Mouse (Mus musculus): ENCODE results near the gene Spa17. TPM values are rescaled to one million over a fixed set of nuclear protein-coding genes. Genes with fewer than 3 reads are reported as not detected.

Gene Spa17
- polyA plus RNA-seq, 1 experiment from 2014 or later = 2.8 TPM

DNA sequence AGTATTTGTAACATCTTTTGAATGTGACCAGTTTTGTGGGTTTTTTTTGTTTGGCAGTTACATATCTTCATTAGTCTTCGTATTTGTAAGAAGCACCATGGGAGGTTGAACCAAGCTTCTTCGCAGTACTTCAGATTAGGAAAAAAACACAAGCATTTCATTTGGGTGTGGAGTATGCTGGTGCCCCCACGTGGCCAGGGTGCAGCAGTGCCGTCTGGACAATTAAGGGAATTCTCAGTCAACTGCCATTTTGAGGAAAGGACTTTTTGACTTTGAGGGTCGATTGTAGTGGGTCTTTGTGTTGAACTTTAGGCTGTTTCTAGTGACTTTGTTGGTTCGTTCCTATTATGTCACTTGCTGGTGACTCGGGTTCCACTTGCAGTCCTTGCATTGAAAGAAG, 22.8 kb upstream of the Spa17 start:
- Histone ChIP-seq H3K9ac (no peak overlapping the region), H3K27me3 (no peaks in the 10 kb centered on the region), H3K4me2 (no peak overlapping the region), H3K27ac (no peak overlapping the region), H3K4me3 (replicated peaks) (no peak overlapping the region), H3K9me3 (replicated peaks) (no peaks in the 10 kb centered on the region), H3K36me3 (no peaks in the 10 kb centered on the region), H3K4me1 (replicated peaks) (no peaks in the 10 kb centered on the region)
- WGBS (ENCODE audit: insufficient replicate concordance) = 13% methylated on average over 7 of the region's 7 CpGs
- DNase-seq = peak; percentile 19
- ATAC-seq (ENCODE audit: low read depth) = no peak

DNA sequence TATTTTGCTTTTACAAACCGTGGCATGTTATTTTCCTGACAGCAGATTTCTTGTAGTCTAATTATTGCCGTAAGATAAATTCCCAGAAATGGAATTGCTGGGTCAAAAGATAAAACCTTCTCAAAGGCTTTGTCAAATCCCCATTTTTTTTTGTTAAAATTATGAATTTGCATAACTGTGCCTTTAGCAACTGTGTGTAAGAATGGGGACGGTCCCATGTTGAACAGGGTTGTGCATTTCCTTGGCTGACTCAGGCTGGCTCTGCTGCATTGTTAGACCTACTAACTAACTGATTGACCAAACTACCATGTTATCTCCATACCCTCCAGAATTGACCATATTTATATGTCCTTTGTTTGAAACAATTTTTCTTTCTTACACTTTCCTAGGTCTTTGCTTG, 20.7 kb upstream of the Spa17 start:
- no peaks in the 10 kb centered on the region for H3K4me1 ChIP-seq (replicated peaks)
- H3K9me3 ChIP-seq (replicated peaks) = no peaks in the 10 kb centered on the region
- H3K9ac ChIP-seq = no peak overlapping the region
- WGBS (ENCODE audit: insufficient replicate concordance) = 79% methylated on average over 3 of the region's 3 CpGs
- no peaks in the 10 kb centered on the region for H3K27me3 ChIP-seq
- no peak overlapping the region for H3K4me2 ChIP-seq
- no peak for DNase-seq
- no peak for ATAC-seq (ENCODE audit: low read depth)
- H3K36me3 ChIP-seq = no peaks in the 10 kb centered on the region
- no peak overlapping the region for H3K4me3 ChIP-seq (replicated peaks)
- no peak overlapping the region for H3K27ac ChIP-seq

DNA sequence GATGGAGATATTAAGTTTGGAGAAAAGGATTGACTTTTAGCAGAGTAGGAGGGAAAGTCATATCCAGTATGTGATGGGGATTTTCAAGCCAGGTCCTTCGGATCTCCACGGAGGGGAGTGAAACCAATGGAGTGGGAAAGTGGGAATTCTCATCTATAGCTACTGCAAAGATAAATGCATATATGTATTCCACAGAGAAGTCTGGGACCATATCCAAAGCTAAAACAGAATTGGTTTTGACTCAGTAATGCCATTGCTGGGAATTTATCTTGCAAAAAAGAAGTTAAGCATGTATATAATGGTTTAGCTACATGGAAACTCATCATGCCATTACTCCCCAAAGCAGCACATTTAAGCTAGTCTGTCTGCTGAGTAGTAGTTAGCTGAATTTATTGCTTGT, 18.8 kb upstream of the Spa17 start:
- Histone ChIP-seq H3K4me1 (replicated peaks) (no peaks in the 10 kb centered on the region), H3K9ac (no peak overlapping the region), H3K4me2 (no peak overlapping the region), H3K36me3 (no peaks in the 10 kb centered on the region), H3K27me3 (no peaks in the 10 kb centered on the region), H3K4me3 (replicated peaks) (no peak overlapping the region), H3K9me3 (replicated peaks) (no peaks in the 10 kb centered on the region), H3K27ac (no peak overlapping the region)
- DNase-seq = no peak
- ATAC-seq (ENCODE audit: low read depth) = no peak
- WGBS (ENCODE audit: insufficient replicate concordance) = 81% methylated on average over 2 of the region's 2 CpGs

DNA sequence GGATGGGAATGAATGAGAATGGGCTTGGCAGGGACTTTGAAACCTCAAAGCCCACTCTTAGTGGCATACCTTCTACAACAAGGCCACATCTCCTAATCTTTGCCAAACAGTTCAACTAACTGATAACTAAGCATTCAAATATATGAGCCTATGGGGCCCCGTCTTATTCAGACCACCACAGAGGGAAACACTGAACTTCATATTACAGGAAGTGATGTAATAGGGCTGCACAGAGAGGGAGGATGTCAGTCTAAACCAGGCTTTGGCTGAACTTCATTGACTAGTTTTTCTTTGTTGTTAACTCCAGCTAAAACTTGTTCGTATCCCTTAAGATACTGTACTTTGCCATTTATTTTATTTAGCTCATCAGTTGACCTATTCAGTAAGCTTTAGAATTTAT, 16.4 kb upstream of the Spa17 start:
- WGBS (ENCODE audit: insufficient replicate concordance) = 55% methylated on average over 2 of the region's 2 CpGs
- Histone ChIP-seq H3K27ac (no peak overlapping the region), H3K9me3 (replicated peaks) (no peaks in the 10 kb centered on the region), H3K36me3 (no peaks in the 10 kb centered on the region), H3K27me3 (no peaks in the 10 kb centered on the region), H3K4me2 (no peak overlapping the region), H3K9ac (no peak overlapping the region), H3K4me3 (replicated peaks) (no peak overlapping the region), H3K4me1 (replicated peaks) (peaks cover 3% of the 10 kb centered on the region; the same call in 1 of the 2 replicates)
- DNase-seq = no peak
- ATAC-seq (ENCODE audit: low read depth) = no peak

DNA sequence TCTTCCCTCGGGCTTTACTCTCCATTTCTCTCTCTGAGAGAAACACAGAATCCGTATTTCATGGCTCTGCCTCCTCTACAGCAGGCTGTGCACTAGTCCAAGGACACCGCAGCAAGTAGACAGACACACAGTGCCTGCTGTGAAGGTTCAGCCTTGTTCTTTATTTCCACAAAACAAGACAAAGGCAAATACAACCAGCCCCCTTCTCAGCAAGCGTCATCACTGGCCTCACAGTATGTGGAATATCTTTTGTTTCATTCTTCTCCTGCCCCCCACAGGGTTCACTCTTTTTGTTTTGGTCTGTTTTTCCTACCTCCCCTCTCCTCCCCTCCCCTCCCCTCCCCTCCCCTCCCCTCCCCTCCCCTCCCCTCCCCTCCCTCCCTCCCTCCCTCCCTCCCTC, 15.1 kb upstream of the Spa17 start:
- H3K27ac ChIP-seq = no peak overlapping the region
- no peak for DNase-seq
- H3K9ac ChIP-seq = no peak overlapping the region
- no peak overlapping the region for H3K4me2 ChIP-seq
- WGBS (ENCODE audit: insufficient replicate concordance) = 62% methylated on average over 4 of the region's 4 CpGs
- no peaks in the 10 kb centered on the region for H3K36me3 ChIP-seq
- H3K4me1 ChIP-seq (replicated peaks) = peaks cover 3% of the 10 kb centered on the region; the same call in 1 of the 2 replicates
- H3K9me3 ChIP-seq (replicated peaks) = no peaks in the 10 kb centered on the region
- ATAC-seq (ENCODE audit: low read depth) = no peak
- H3K4me3 ChIP-seq (replicated peaks) = no peak overlapping the region
- no peaks in the 10 kb centered on the region for H3K27me3 ChIP-seq

DNA sequence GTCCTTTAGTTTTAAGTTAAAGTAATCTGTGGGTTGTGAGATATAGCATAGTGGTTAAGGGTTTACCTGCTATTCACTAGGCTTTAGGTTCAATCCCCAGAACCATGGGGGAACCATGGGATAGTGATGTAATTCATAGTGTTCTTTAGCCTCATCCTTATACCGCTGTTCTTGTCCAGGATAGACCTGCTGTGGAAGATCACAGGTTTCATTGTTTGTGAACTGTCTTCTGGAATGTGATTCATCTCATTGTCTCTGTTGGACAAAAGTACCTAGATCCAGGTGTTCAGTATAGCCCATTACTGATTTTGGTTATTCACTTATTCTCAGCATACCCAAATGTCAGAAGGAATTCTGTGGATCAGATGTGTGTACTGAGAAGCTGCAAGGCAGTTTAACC, 13.7 kb upstream of the Spa17 start:
- H3K4me1 ChIP-seq (replicated peaks) = peaks cover 3% of the 10 kb centered on the region; the same call in 1 of the 2 replicates
- WGBS (ENCODE audit: insufficient replicate concordance) = 84% methylated on average over 1 of the region's 1 CpGs
- no peaks in the 10 kb centered on the region for H3K36me3 ChIP-seq
- H3K9ac ChIP-seq = no peak overlapping the region
- H3K4me3 ChIP-seq (replicated peaks) = no peak overlapping the region
- no peaks in the 10 kb centered on the region for H3K9me3 ChIP-seq (replicated peaks)
- no peaks in the 10 kb centered on the region for H3K27me3 ChIP-seq
- H3K27ac ChIP-seq = no peak overlapping the region
- H3K4me2 ChIP-seq = no peak overlapping the region
- DNase-seq (no peak), ATAC-seq (ENCODE audit: low read depth) (no peak)

DNA sequence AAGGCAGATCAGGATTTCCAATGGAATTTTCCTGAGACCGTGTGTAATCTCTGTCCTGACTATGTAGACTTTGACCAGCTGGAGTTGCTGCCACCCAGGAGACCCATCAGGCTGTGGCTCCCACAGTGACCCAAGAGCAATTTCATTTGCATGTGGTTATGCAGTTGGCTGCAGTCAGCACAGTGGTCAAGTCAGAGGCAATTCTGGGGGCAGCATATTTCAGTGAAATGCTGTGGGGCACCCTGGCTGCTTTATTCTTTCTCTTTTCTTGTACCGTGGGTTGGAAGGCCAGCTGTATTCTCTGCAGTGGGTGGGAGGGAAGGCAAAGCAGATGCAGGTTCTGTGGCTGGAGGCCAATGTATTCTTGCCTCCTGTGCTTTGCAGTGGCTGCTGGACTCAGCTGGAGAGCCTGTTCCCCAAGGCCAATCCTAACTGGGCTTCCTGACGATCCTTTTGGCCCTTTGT, 12.6 kb upstream of the Spa17 start:
- WGBS (ENCODE audit: insufficient replicate concordance) = 41% methylated on average over 3 of the region's 3 CpGs
- ATAC-seq (ENCODE audit: low read depth) = 0 out of 2 replicates have a peak, but pooled peaks have one; percentile 45

DNA sequence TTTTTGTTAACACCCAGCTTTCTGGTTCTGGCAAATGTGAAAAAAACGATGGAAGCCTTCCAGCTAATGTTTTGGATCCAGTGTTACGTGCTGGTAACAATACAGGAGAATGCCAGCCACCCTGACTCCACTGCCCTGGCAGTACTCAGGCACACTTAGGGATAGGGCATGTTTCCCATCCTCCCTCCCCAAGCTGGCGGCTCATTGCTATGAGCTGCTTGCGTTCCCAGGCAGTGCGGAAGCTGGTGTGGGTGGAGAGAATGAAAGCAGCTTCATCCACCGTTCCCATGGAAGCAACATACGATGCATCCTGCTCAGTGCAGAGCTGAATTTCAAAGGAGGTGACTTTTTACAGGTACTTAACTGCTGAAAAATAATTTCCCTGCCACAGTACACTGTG, 12.1 kb upstream of the Spa17 start:
- H3K27me3 ChIP-seq = no peaks in the 10 kb centered on the region
- peaks cover 3% of the 10 kb centered on the region; the same call in 1 of the 2 replicates for H3K4me1 ChIP-seq (replicated peaks)
- DNase-seq (no peak), ATAC-seq (ENCODE audit: low read depth) (no peak)
- WGBS (ENCODE audit: insufficient replicate concordance) = 61% methylated on average over 7 of the region's 7 CpGs
- H3K9ac ChIP-seq = no peak overlapping the region
- H3K4me3 ChIP-seq (replicated peaks) = no peak overlapping the region
- H3K9me3 ChIP-seq (replicated peaks) = no peaks in the 10 kb centered on the region
- no peak overlapping the region for H3K4me2 ChIP-seq
- H3K36me3 ChIP-seq = no peaks in the 10 kb centered on the region
- no peak overlapping the region for H3K27ac ChIP-seq

More for the DNA sequence above, 12.6 kb upstream of the Spa17 start:
- Histone ChIP-seq H3K27ac (no peak overlapping the region), H3K27me3 (no peaks in the 10 kb centered on the region), H3K9ac (no peak overlapping the region), H3K9me3 (replicated peaks) (no peaks in the 10 kb centered on the region), H3K4me2 (no peak overlapping the region), H3K4me3 (replicated peaks) (no peak overlapping the region), H3K4me1 (replicated peaks) (peaks cover 3% of the 10 kb centered on the region; the same call in 1 of the 2 replicates), H3K36me3 (no peaks in the 10 kb centered on the region)
- DNase-seq = no peak

DNA sequence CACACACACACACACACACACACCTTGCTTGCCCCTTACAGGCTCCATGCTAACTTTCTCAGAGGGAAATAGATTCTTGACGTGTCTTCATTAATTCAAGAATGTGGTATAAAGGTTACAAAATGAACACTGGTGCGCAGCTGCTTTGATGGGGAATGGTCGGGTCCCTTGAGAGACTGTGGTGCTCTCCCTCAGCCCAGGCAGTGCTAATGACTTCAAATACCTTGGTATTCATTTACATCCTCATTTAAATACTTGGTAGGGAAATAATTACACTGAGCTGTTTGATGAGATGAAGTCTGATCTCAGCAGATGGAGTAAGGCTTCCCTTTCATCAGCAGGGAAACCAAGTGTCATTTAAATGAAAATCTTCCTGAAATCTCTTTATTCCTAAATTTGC, 11.6 kb upstream of the Spa17 start:
- 66% methylated on average over 3 of the region's 3 CpGs for WGBS (ENCODE audit: insufficient replicate concordance)
- Histone ChIP-seq H3K27ac (no peak overlapping the region), H3K9me3 (replicated peaks) (no peaks in the 10 kb centered on the region), H3K9ac (no peak overlapping the region), H3K4me2 (no peak overlapping the region), H3K36me3 (no peaks in the 10 kb centered on the region), H3K27me3 (no peaks in the 10 kb centered on the region), H3K4me1 (replicated peaks) (peaks cover 3% of the 10 kb centered on the region; the same call in 1 of the 2 replicates), H3K4me3 (replicated peaks) (no peak overlapping the region)
- no peak for ATAC-seq (ENCODE audit: low read depth)
- no peak for DNase-seq

DNA sequence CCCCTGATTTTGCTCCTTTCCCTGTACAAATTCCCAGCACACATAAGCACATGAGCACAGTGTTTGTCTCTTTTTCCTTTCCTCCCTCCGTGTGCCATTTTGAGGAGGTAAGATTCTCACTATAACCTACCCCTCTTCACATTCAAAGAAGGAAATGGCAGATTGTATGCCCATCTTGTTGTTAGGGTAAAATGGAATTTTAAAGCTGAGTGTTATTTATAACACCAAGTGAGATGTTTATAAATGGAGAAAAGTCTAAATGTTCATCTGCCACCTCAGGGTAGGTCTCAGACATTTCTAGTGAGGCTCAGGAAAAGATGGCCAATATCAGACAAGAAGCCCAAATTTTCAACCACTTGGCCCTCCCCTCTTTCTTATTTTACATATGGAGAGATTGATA, 11.0 kb upstream of the Spa17 start:
- H3K9me3 ChIP-seq (replicated peaks) = no peaks in the 10 kb centered on the region
- DNase-seq (no peak), ATAC-seq (ENCODE audit: low read depth) (no peak)
- no peak overlapping the region for H3K27ac ChIP-seq
- H3K27me3 ChIP-seq = no peaks in the 10 kb centered on the region
- H3K4me3 ChIP-seq (replicated peaks) = no peak overlapping the region
- H3K9ac ChIP-seq = no peak overlapping the region
- WGBS (ENCODE audit: insufficient replicate concordance) = 77% methylated on average over 1 of the region's 1 CpGs
- peaks cover 3% of the 10 kb centered on the region; the same call in 1 of the 2 replicates for H3K4me1 ChIP-seq (replicated peaks)
- no peaks in the 10 kb centered on the region for H3K36me3 ChIP-seq
- no peak overlapping the region for H3K4me2 ChIP-seq

DNA sequence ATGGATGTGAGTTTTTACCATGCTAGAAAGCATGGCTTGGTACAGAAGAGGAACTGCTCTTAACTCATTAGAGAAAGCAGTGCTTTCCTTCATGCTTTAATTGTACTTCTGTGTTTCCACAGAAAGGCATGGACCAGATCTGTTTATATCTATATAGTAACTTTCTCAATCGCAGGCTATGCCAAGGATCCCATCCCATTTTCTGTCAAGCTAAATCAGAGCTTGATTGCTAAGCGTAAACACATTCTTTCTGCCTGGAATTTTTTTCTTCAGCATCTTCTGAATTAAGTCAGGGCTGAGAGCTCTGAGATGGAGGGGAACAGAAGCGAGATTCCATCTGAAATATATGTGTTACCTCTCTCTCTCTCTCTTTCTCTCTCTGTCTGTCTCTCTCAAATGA, 10.5 kb upstream of the Spa17 start:
- H3K36me3 ChIP-seq = no peaks in the 10 kb centered on the region
- no peak for ATAC-seq (ENCODE audit: low read depth)
- H3K4me2 ChIP-seq = no peak overlapping the region
- H3K9ac ChIP-seq = no peak overlapping the region
- H3K4me3 ChIP-seq (replicated peaks) = no peak overlapping the region
- no peaks in the 10 kb centered on the region for H3K9me3 ChIP-seq (replicated peaks)
- no peak for DNase-seq
- 68% methylated on average over 3 of the region's 3 CpGs for WGBS (ENCODE audit: insufficient replicate concordance)
- H3K27ac ChIP-seq = no peak overlapping the region
- no peaks in the 10 kb centered on the region for H3K27me3 ChIP-seq
- H3K4me1 ChIP-seq (replicated peaks) = peaks cover 3% of the 10 kb centered on the region; the same call in 1 of the 2 replicates

DNA sequence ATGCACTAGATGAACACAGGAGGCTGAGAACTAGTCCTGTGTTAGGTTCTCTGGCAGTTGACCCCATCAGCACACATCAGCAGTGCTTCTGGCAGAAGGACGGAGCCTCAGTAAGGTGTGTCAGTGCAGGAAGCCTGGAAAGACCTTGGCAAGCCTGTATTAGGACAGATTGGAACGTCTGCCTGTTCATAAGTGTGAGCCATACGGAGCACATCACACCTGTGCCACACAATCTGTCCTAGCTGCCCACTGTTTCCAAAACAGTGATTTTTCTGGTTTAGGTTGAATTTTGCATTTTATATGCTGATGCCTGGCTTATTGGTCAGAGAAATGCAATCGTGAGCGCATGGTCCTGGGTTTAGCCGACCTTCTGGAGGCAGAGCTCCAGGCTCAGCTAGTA, 7.8 kb upstream of the Spa17 start:
- H3K27me3 ChIP-seq = no peaks in the 10 kb centered on the region
- 71% methylated on average over 6 of the region's 6 CpGs for WGBS (ENCODE audit: insufficient replicate concordance)
- H3K27ac ChIP-seq = no peak overlapping the region
- H3K9me3 ChIP-seq (replicated peaks) = no peaks in the 10 kb centered on the region
- H3K36me3 ChIP-seq = no peaks in the 10 kb centered on the region
- no peak overlapping the region for H3K4me2 ChIP-seq
- H3K9ac ChIP-seq = no peak overlapping the region
- ATAC-seq (ENCODE audit: low read depth) (no peak), DNase-seq (no peak)
- peaks cover 5% of the 10 kb centered on the region; the same call in 1 of the 2 replicates for H3K4me1 ChIP-seq (replicated peaks)
- H3K4me3 ChIP-seq (replicated peaks) = no peak overlapping the region
